Mouse (Mus musculus) cerebellum, adult 9-11 months (tissue): ENCODE measurements around the gene Sdccag8.

Experiments used
- DNase-seq: peaks from one replicate; pipeline ENCODE4 v3.0.0; 2022

Sdccag8 gene

DNA sequence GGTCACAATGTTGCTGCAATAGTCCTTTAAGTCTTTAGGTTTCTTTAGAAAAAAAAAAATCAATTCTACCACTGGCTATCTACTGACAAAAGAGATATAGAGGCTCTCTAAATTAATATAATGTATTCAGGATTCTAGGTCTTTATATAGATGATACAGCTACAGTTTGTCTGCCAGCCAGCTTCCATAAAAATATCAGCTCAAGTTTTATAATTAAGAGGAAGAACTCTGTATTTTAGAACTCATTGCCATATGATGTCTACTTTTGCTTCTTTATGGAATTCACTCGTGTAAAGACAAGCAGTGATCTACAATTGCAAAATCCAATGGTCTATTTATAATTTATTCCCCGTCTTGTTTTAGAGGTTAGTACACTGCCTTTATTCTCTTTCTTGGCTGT is 254.7 kb downstream of the Sdccag8 start:
- DNase-seq: no peak
